11 mouse cellular contexts compared by ENCODE assay signal in the genomic region with DNA sequence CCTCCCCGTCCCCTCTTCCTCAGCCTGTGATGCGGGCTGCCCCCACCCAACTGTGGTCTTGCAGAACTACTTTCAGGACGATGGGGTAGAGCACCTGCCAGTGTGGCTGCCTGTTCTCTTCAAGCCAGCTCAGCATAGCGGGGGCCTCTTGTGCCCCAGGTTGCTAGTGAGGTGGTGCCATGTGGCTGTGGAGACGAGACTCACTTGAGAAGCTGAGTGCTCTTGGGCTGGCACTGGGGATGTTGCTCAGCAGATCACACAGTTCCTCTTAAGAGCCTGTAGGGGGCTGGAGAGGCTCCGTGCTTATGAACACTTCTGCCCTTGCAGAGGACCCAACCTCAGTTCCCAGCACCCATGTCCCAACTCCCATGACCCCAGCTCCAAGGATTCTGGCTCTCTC. TPM values are rescaled to one million over a fixed set of nuclear protein-coding genes. Genes with fewer than 3 reads are reported as not detected.
DNase-seq lines count a peak whose midpoint lies in the region; ATAC-seq and TF ChIP-seq lines count a peak whose summit lies in the region.
"Had no signal": no experiment of that assay in that cellular context is flagged by ENCODE, and none has a peak within 500 bp of the region (broad histone marks: within the 10 kb centered on the region; RNA-seq: fewer than 3 reads in every experiment).

No protein-coding gene starts in this region.

- DNase-seq in kidney, postnatal 36 days = no peak
- DNase-seq in 416B (ENCODE audit: low read depth) = peak; percentile 41
- DNase-seq in ES-E14 (ENCODE audit: low read depth, low spot score) = no peak
- DNase-seq in naive thymus-derived CD4-positive, alpha-beta T cell, adult 2 months (ENCODE audit: low read depth) = peak; percentile 15
- DNase-seq in spleen, adult 12 weeks (ENCODE audit: low spot score) = no peak
- DNase-seq in adrenal gland, postnatal 25 days = no peak
- DNase-seq: adrenal gland, postnatal 14 days; cerebellum, postnatal 10 days had no signal

- H3K4me3 ChIP-seq in kidney, embryonic 15.5 days (replicated peaks) = no peak overlapping the region
- no peak overlapping the region for H3K4me3 ChIP-seq in ES-E14 (ENCODE audit: insufficient read depth in 1 of 2, low read depth in 1 of 2, low read length in 2 of 2, poor library complexity in 1 of 2, severe bottlenecking in 1 of 2)
- H3K4me3 ChIP-seq: embryonic facial prominence, embryonic 15.5 days; intestine, embryonic 15.5 days had no signal

- WGBS in kidney, embryonic 15.5 days = 66% methylated on average over 6 of the region's 6 CpGs

- in situ Hi-C loops in ES-E14 (cut with MboI; ENCODE audit: low sequenced_read_pairs in 2 of 2, unreplicated experiment in 2 of 2) = no loop called here

- H3K4me2 ChIP-seq in kidney, embryonic 15.5 days = peak overlapping the region; percentile 18
- H3K4me2 ChIP-seq: embryonic facial prominence, embryonic 15.5 days; intestine, embryonic 15.5 days had no signal

- no peak overlapping the region for H3K9ac ChIP-seq in kidney, embryonic 15.5 days
- no peak overlapping the region; the same call in 1 of the 2 replicates for H3K9ac ChIP-seq in ES-E14 (ENCODE audit: insufficient read depth, low read depth, low read length, poor library complexity, severe bottlenecking)
- H3K9ac ChIP-seq: embryonic facial prominence, embryonic 15.5 days; intestine, embryonic 15.5 days had no signal

- no peaks in the 10 kb centered on the region for H3K27me3 ChIP-seq in kidney, embryonic 15.5 days
- H3K27me3 ChIP-seq: embryonic facial prominence, embryonic 15.5 days; intestine, embryonic 15.5 days had no signal

- peaks cover 79% of the 10 kb centered on the region for H3K4me1 ChIP-seq in kidney, embryonic 15.5 days
- peaks cover 0 to 7% of the 10 kb centered on the region in 2 experiments; a peak in 2 of 4 replicates for H3K4me1 ChIP-seq in ES-E14 (ENCODE audit: control insufficient read depth in 2 of 2, insufficient read depth in 2 of 2, low read length in 2 of 2, poor library complexity in 1 of 2)

- no peaks in the 10 kb centered on the region for H3K9me3 ChIP-seq in kidney, embryonic 15.5 days (replicated peaks)
- H3K9me3 ChIP-seq in ES-E14 (ENCODE audit: control insufficient read depth, insufficient read depth, low read depth, low read length) = no peaks in the 10 kb centered on the region
- H3K9me3 ChIP-seq: embryonic facial prominence, embryonic 15.5 days; intestine, embryonic 15.5 days had no signal

- H3K27ac ChIP-seq in kidney, embryonic 15.5 days = peak overlapping the region; percentile 83
- H3K27ac ChIP-seq in ES-E14 (ENCODE audit: insufficient read depth, low read depth, low read length, poor library complexity, severe bottlenecking) = peak overlapping the region; percentile 5; the same call in 1 of the 2 replicates
- H3K27ac ChIP-seq: embryonic facial prominence, embryonic 15.5 days; intestine, embryonic 15.5 days had no signal

- H3K36me3 ChIP-seq in kidney, embryonic 15.5 days = peaks cover 56% of the 10 kb centered on the region
- peaks cover 13% of the 10 kb centered on the region; the same call in 1 of the 2 replicates for H3K36me3 ChIP-seq in ES-E14 (ENCODE audit: control insufficient read depth, insufficient read depth, low read length, poor library complexity, severe bottlenecking)

- no peak for ATAC-seq in kidney, embryonic 15.5 days (replicated peaks; ENCODE audit: low FRiP score)
- ATAC-seq: intestine, embryonic 15.5 days had no signal

TF ChIP-seq in ES-E14, 5 proteins besides CTCF, POLR2A, EP300 and RAD21:
- TF ChIP-seq CHD2 (IDR thresholded peaks at IDR 0.05; ENCODE audit: low read depth, low read length) (no peak), HCFC1 (IDR thresholded peaks at IDR 0.05; ENCODE audit: borderline replicate concordance, insufficient read depth, low read length) (no peak), ZNF384 (IDR thresholded peaks at IDR 0.05; ENCODE audit: low read depth, low read length) (no peak), ZC3H11A (IDR thresholded peaks at IDR 0.05; ENCODE audit: borderline replicate concordance, low read depth, low read length) (no peak), MAFK (IDR thresholded peaks at IDR 0.05; ENCODE audit: insufficient read depth, low read depth, low read length) (no peak)

RNA-seq across cellular contexts. Expression of gene Pi16, which starts 19.7 kb away (rescaled TPM):
- 3.4 and 5.8 TPM in 2 replicates for polyA plus RNA-seq in kidney, embryonic 15.5 days (2015; fragmentation: Nextera tagmentation; extraction: Ambion mirVana)
- 0.37 and 0.71 TPM in 2 replicates for total RNA-seq in ES-E14 (2012; rRNA removed)
- total RNA-seq in adrenal gland, postnatal 25 days (2021) = 9.5 and 13.2 TPM in 2 replicates

RNA-seq across cellular contexts. Expression of gene BC004004, which starts 29.2 kb away (rescaled TPM):
- 67.6 and 73.2 TPM in 2 replicates for polyA plus RNA-seq in kidney, embryonic 15.5 days (2015; fragmentation: Nextera tagmentation; extraction: Ambion mirVana)
- total RNA-seq in ES-E14 (2012; rRNA removed) = 50.9 and 54.5 TPM in 2 replicates
- 116 and 134 TPM in 2 replicates for total RNA-seq in adrenal gland, postnatal 25 days (2021)

RNA-seq across cellular contexts. Expression of gene Ppil1, which starts 33.8 kb away (rescaled TPM):
- polyA plus RNA-seq in kidney, embryonic 15.5 days (2015; fragmentation: Nextera tagmentation; extraction: Ambion mirVana) = 171 and 182 TPM in 2 replicates
- total RNA-seq in ES-E14 (2012; rRNA removed) = 134 and 157 TPM in 2 replicates
- 22.3 and 28.9 TPM in 2 replicates for total RNA-seq in adrenal gland, postnatal 25 days (2021)

RNA-seq across cellular contexts. Expression of gene Mtch1, which starts 49.9 kb away (rescaled TPM):
- 289 and 308 TPM in 2 replicates for polyA plus RNA-seq in kidney, embryonic 15.5 days (2015; fragmentation: Nextera tagmentation; extraction: Ambion mirVana)
- 187 and 217 TPM in 2 replicates for total RNA-seq in ES-E14 (2012; rRNA removed)
- 231 and 242 TPM in 2 replicates for total RNA-seq in adrenal gland, postnatal 25 days (2021)

RNA-seq across cellular contexts. Expression of gene Cpne5, which starts 59.8 kb away (rescaled TPM):
- polyA plus RNA-seq in kidney, embryonic 15.5 days (2015; fragmentation: Nextera tagmentation; extraction: Ambion mirVana) = 7.8 and 9.4 TPM in 2 replicates
- total RNA-seq in ES-E14 (2012; rRNA removed) = 5.1 and 5.8 TPM in 2 replicates
- total RNA-seq in adrenal gland, postnatal 25 days (2021) = 0.33 and 0.52 TPM in 2 replicates

Comparison
In these comparisons a context has a peak if more than half of its experiments do, and no peak if none do; other contexts are left out.
1. DNase-seq: peak in 416B (single experiment) and naive thymus-derived CD4-positive, alpha-beta T cell, adult 2 months (single experiment); none in kidney, postnatal 36 days (0 of 2), ES-E14 (single experiment), spleen, adult 12 weeks (single experiment) and adrenal gland, postnatal 25 days (single experiment).